ENCODE assay signal across 26 mouse cellular contexts in the genomic region with DNA sequence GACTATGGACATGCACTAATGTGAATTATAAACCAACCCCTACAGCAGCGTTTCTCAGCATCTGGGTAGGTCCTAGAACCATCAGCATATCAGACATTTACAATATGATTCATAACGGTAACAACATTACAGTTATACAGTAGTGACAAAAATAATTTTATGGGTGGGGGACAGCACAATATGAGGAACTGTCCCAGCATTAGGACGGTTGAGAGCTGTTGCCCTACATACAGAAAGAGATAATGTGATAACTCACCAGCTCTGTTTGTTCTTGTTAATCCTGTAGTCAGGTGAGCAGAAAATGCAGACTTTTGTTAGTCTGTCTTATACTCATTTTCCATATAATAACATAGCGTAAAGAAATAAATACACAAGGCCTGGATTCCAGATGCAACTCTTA.
"Had no signal": no experiment of that assay in that cellular context is flagged by ENCODE, and none has a peak within 500 bp of the region (broad histone marks: within the 10 kb centered on the region; RNA-seq: fewer than 3 reads in every experiment).

No protein-coding gene starts in this region.

- H3K9me3 ChIP-seq: heart, embryonic 10.5 days; heart, embryonic 12.5 days; hindbrain, embryonic 12.5 days; hindbrain, embryonic 15.5 days; intestine, embryonic 15.5 days; limb, embryonic 10.5 days; limb, embryonic 12.5 days; liver, embryonic 13.5 days; liver, embryonic 15.5 days had no signal

- ATAC-seq: inflammation-experienced regulatory T-cells, adult 6 months; intestine, embryonic 15.5 days; intestine, postnatal 0 days had no signal

- H3K27me3 ChIP-seq: heart, embryonic 12.5 days; hindbrain, embryonic 12.5 days; hindbrain, embryonic 15.5 days; intestine, embryonic 15.5 days; limb, embryonic 12.5 days; liver, embryonic 13.5 days; liver, embryonic 15.5 days had no signal

- H3K4me2 ChIP-seq: heart, embryonic 12.5 days; hindbrain, embryonic 12.5 days; hindbrain, embryonic 15.5 days; intestine, embryonic 15.5 days; limb, embryonic 12.5 days; liver, embryonic 11.5 days; liver, embryonic 13.5 days; liver, embryonic 15.5 days had no signal

- H3K36me3 ChIP-seq: heart, embryonic 10.5 days; heart, embryonic 12.5 days; hindbrain, embryonic 12.5 days; hindbrain, embryonic 15.5 days; intestine, embryonic 15.5 days; limb, embryonic 10.5 days; limb, embryonic 12.5 days; liver, embryonic 13.5 days; liver, embryonic 15.5 days had no signal

- DNase-seq: gastrocnemius, adult 2 months; gastrocnemius, postnatal 10 days; gastrocnemius, postnatal 25 days; heart, adult 18-20 months; heart, postnatal 10 days; heart, postnatal 4 days; kidney, adult 18-20 months; kidney, adult 8-10 months; kidney, postnatal 10 days; kidney, postnatal 25 days; kidney, postnatal 4 days; liver; liver, embryonic 13.5 days had no signal

- H3K4me3 ChIP-seq: gastrocnemius, adult 2 months; heart, embryonic 10.5 days; heart, embryonic 12.5 days; hindbrain, embryonic 12.5 days; hindbrain, embryonic 15.5 days; intestine, embryonic 15.5 days; layer of hippocampus, adult 2 months; left cerebral cortex, adult 2 months; limb, embryonic 10.5 days; limb, embryonic 12.5 days; liver, embryonic 13.5 days; liver, embryonic 15.5 days had no signal

- H3K9ac ChIP-seq: heart, embryonic 12.5 days; hindbrain, embryonic 12.5 days; hindbrain, embryonic 15.5 days; intestine, embryonic 15.5 days; limb, embryonic 12.5 days; liver, embryonic 13.5 days; liver, embryonic 15.5 days had no signal

- H3K4me1 ChIP-seq: heart, embryonic 10.5 days; heart, embryonic 12.5 days; intestine, embryonic 15.5 days; liver, embryonic 13.5 days; liver, embryonic 15.5 days had no signal

- H3K27ac ChIP-seq: gastrocnemius, adult 2 months; heart, embryonic 10.5 days; hindbrain, embryonic 12.5 days; hindbrain, embryonic 15.5 days; intestine, embryonic 15.5 days; layer of hippocampus, adult 2 months; left cerebral cortex, adult 2 months; limb, embryonic 10.5 days; limb, embryonic 12.5 days; liver, embryonic 13.5 days; liver, embryonic 15.5 days had no signal
